Mouse (Mus musculus): ENCODE data around the gene Commd6. TPM values are rescaled to one million over a fixed set of nuclear protein-coding genes. Genes with fewer than 3 reads are reported as not detected.

Gene Commd6
- total and polyA plus RNA-seq, 3 experiments = 56.6 to 125 (median 75.4) TPM

DNA sequence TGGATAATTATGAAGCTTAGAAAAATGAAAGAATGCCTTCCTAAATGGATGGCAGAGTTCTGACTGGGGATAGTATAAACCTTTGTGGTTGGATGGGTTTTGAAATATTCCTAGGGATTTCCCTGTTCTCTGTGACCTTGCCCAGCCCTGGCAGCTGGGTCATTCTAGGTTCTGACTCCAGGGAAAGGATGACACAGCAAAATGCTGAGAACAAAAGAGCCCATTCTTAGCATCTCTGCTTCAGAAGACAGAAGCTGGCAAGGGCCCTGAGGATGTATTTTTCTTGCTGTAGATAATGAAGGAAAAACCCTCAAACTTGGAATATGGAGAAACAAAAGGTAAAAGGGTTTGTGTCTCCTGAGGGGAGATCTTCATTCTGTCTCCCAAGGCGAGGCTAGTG lies 27.3 kb downstream of the Commd6 start:
- H3K79me2 ChIP-seq (replicated peaks; ENCODE audit: control insufficient read depth, extremely low read depth, insufficient read depth, poor library complexity, severe bottlenecking) = no peaks in the 10 kb centered on the region
- H3K27ac ChIP-seq (ENCODE audit: insufficient read depth, low read depth) = no peak overlapping the region
- no peaks in the 10 kb centered on the region for H3K36me3 ChIP-seq (replicated peaks in 1 of 2; ENCODE audit: control insufficient read depth in 1 of 2, insufficient read depth in 1 of 2, low read length in 1 of 2)
- no peak overlapping the region for H3K4me2 ChIP-seq (ENCODE audit: insufficient read depth, low read depth, poor library complexity, severe bottlenecking)
- no peak for TF ChIP-seq ELF1 (IDR thresholded peaks at IDR 0.05; ENCODE audit: low read depth, low read length)
- no peak for TF ChIP-seq ZNF384 (IDR thresholded peaks at IDR 0.05; ENCODE audit: low read depth, low read length)
- TF ChIP-seq CHD2 (IDR thresholded peaks at IDR 0.05; ENCODE audit: low read length) = no peak
- TF ChIP-seq JUN (IDR thresholded peaks at IDR 0.05; ENCODE audit: insufficient read depth, low read depth, low read length) = no peak
- no peak for TF ChIP-seq USF2 (conservative IDR thresholded peaks at IDR 0.05; ENCODE audit: low read depth, low read length)
- no peak for TF ChIP-seq MYC (IDR thresholded peaks at IDR 0.05; ENCODE audit: low read depth, low read length)
- no peak for TF ChIP-seq TCF12 (IDR thresholded peaks at IDR 0.05; ENCODE audit: low read depth, low read length)
- no peak for TF ChIP-seq RCOR1 (conservative IDR thresholded peaks at IDR 0.05; ENCODE audit: low read depth, low read length)
- no peak for TF ChIP-seq POLR2AphosphoS2 (IDR thresholded peaks at IDR 0.05; ENCODE audit: low read depth, low read length)
- no peak for TF ChIP-seq IRF4 (IDR thresholded peaks at IDR 0.05; ENCODE audit: low read depth, low read length)
- no peak for TF ChIP-seq POLR2A (IDR thresholded peaks at IDR 0.05; ENCODE audit: low read depth, low read length)
- no peak for TF ChIP-seq NRF1 (IDR thresholded peaks at IDR 0.05; ENCODE audit: low read depth, low read length)
- no peaks in the 10 kb centered on the region for H3K9me3 ChIP-seq (replicated peaks; ENCODE audit: low read length)
- no peak overlapping the region for H3K4me3 ChIP-seq (replicated peaks in 1 of 3; ENCODE audit: low read depth in 2 of 3, low read length in 2 of 3, poor library complexity in 1 of 3)
- in situ Hi-C loops (cut with MboI; ENCODE audit: low pct_ligation_motif_present, low pct_unique_long_range_greater_than_20kb, low sequenced_read_pairs) (no loop called here), dilution Hi-C loops (cut with MboI; ENCODE audit: extremely low pct_ligation_motif_present, extremely low pct_unique_long_range_greater_than_20kb, low sequenced_read_pairs) (no loop called here)
- DNase-seq (ENCODE audit: extremely low read depth) = no peak
- H3K4me1 ChIP-seq (ENCODE audit: control insufficient read depth in 1 of 2, insufficient read depth in 2 of 2) = peaks cover 0 to 12% of the 10 kb centered on the region in 2 experiments; a peak in 2 of 4 replicates
- H3K9ac ChIP-seq (ENCODE audit: insufficient read depth, low read depth) = no peak overlapping the region
- H3K27me3 ChIP-seq (replicated peaks) = no peaks in the 10 kb centered on the region

DNA sequence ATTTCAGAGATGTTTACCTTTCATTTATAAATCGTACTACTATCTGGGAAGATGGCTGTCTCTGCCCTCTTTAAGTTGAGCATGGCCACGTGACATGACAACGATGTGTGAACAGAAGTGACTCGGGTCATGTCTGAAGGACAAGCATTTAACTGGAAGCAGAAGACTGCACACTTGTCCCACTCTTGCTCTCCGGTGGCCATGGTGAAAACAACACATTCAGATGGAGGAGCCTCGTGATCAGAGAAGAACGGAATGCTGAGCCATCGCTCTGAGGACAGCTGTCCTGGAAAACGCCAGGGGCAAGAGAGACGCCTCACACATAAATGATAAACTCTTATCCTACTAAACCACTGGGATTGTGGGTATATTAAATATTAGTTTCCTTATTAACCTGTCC lies 29.8 kb downstream of the Commd6 start:
- H3K27ac ChIP-seq (ENCODE audit: insufficient read depth, low read depth) = no peak overlapping the region
- no peak overlapping the region for H3K9ac ChIP-seq (ENCODE audit: insufficient read depth, low read depth)
- dilution Hi-C loops (cut with MboI; ENCODE audit: extremely low pct_ligation_motif_present, extremely low pct_unique_long_range_greater_than_20kb, low sequenced_read_pairs) = no loop called here
- TF ChIP-seq CHD2 (IDR thresholded peaks at IDR 0.05; ENCODE audit: low read length) = no peak
- TF ChIP-seq ZNF384 (IDR thresholded peaks at IDR 0.05; ENCODE audit: low read depth, low read length) = no peak
- TF ChIP-seq KAT2A (IDR thresholded peaks at IDR 0.05; ENCODE audit: insufficient replicate concordance, low read length) = no peak
- TF ChIP-seq SMC3 (IDR thresholded peaks at IDR 0.05; ENCODE audit: low read depth, low read length) = no peak
- no peak for TF ChIP-seq IRF4 (IDR thresholded peaks at IDR 0.05; ENCODE audit: low read depth, low read length)
- no peak for TF ChIP-seq ZKSCAN1 (IDR thresholded peaks at IDR 0.05; ENCODE audit: borderline replicate concordance, low read depth, low read length)
- DNase-seq (ENCODE audit: extremely low read depth) = no peak
- no peaks in the 10 kb centered on the region for H3K27me3 ChIP-seq (replicated peaks)
- H3K4me1 ChIP-seq (ENCODE audit: control insufficient read depth in 1 of 2, insufficient read depth in 2 of 2) = peaks cover 0 to 22% of the 10 kb centered on the region in 2 experiments; a peak in 2 of 4 replicates
- no peak overlapping the region for H3K4me2 ChIP-seq (ENCODE audit: insufficient read depth, low read depth, poor library complexity, severe bottlenecking)
- no peak overlapping the region for H3K4me3 ChIP-seq (replicated peaks in 1 of 3; ENCODE audit: low read depth in 2 of 3, low read length in 2 of 3, poor library complexity in 1 of 3)
- no peaks in the 10 kb centered on the region for H3K79me2 ChIP-seq (replicated peaks; ENCODE audit: control insufficient read depth, extremely low read depth, insufficient read depth, poor library complexity, severe bottlenecking)
- in situ Hi-C loops (cut with MboI; ENCODE audit: low pct_ligation_motif_present, low pct_unique_long_range_greater_than_20kb, low sequenced_read_pairs) = no loop called here
- no peaks in the 10 kb centered on the region for H3K9me3 ChIP-seq (replicated peaks; ENCODE audit: low read length)
- no peaks in the 10 kb centered on the region for H3K36me3 ChIP-seq (replicated peaks in 1 of 2; ENCODE audit: control insufficient read depth in 1 of 2, insufficient read depth in 1 of 2, low read length in 1 of 2)
